Mouse (Mus musculus) olfactory bulb, adult 2 months (tissue): Measurements from ENCODE around the gene Lrrc1. TPM values are rescaled to one million over a fixed set of nuclear protein-coding genes. Genes with fewer than 3 reads are reported as not detected.

Source experiments
- H3K27ac ChIP-seq: fragments of 200-500 bp; 2 replicates; pipeline ENCODE4 v1.5.1; 2012; ENCODE audit warnings: low read depth, low read length; ENCODE audit not compliant: insufficient read depth
- H3K4me1 ChIP-seq: fragments of 200-500 bp; 2 replicates; pipeline ENCODE4 v1.6.1; 2012; ENCODE audit warnings: low read length; ENCODE audit not compliant: control insufficient read depth, insufficient read depth
- H3K4me3 ChIP-seq: fragments of 200-500 bp; 2 replicates; pipeline ENCODE4 v1.5.1; 2012; ENCODE audit warnings: mild to moderate bottlenecking, low read depth, low read length, moderate library complexity; ENCODE audit not compliant: insufficient read depth
- CTCF ChIP-seq: fragments of 200-500 bp; IDR thresholded peaks from 2 replicates; pipeline ENCODE4 v1.5.1; 2012; ENCODE audit warnings: low read depth, mild to moderate bottlenecking, low read length, moderate library complexity; ENCODE audit not compliant: insufficient read depth
- POLR2A ChIP-seq: fragments of 200-500 bp; IDR thresholded peaks from 2 replicates; pipeline ENCODE4 v1.6.1; 2012; ENCODE audit warnings: mild to moderate bottlenecking, low read depth, low read length, moderate library complexity; ENCODE audit not compliant: insufficient read depth
- WGBS: fragments of 180-500 bp; shearing (Covaris S2); methylation state at CpG from one replicate; pipeline ENCODE4 v1.1.7; 2018; 5-methylcytosine and 5-hydroxymethylcytosine counted together
- polyA plus RNA-seq: library from polyadenylated mRNA; stranded (reverse); fragments of >200 nt; gene quantifications from 2 replicates; pipeline ENCODE4 v1.2.4, GENCODE M21; 2012; ENCODE audit warnings: low replicate concordance; ENCODE audit not compliant: missing spikeins, insufficient read depth, insufficient read length

Lrrc1 gene
- polyA plus RNA-seq, 1 experiment, result not detected

DNA sequence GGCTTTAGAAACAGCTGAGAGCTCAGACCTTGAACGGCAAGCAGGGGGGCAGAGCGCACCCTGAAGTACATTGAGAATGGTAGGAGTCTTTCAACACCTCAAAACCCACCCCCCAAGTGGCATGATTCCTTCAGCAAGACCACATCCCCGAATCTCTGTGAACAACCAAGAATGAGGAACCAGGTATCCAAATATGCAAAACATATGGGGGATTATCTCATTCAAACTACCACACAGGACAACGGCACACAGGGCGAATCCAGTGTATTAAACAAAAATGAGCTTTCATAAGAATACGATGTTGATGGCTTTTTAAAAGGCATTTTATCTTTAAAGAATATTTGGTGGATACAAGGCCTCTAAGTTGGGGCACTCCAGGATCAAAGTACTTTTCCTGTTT is 140.7 kb downstream of the Lrrc1 start:
- 93% methylated on average over 6 of the region's 6 CpGs for WGBS
- Histone ChIP-seq H3K27ac (no peak overlapping the region), H3K4me1 (no peaks in the 10 kb centered on the region), H3K4me3 (no peak overlapping the region)
- TF ChIP-seq POLR2A, result no peak
- TF ChIP-seq CTCF, result no peak

DNA sequence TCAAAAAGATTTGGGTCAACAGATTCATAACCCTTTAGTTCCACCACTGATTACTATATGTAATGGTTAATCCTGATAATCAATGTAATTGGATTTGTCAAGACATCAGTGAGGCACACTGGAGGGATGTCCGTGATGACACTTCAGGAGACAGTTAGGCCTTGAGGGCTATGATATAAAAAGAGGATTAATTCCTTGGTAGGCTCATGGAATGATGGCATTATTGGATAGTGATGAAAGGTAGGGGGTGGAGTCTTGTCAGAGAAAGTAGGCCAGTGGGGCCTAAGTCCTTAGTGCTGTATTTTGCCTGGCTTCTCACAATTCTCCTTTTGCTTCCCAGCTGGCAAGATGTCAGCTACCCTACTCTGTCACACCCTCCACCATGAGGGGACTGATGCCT is 141.7 kb downstream of the Lrrc1 start:
- Histone ChIP-seq H3K4me1 (no peaks in the 10 kb centered on the region), H3K27ac (no peak overlapping the region), H3K4me3 (no peak overlapping the region)
- WGBS, result 94% methylated on average over 1 of the region's 1 CpGs
- TF ChIP-seq POLR2A, result no peak
- no peak for TF ChIP-seq CTCF

- TF ChIP-seq POLR2A (no peak), CTCF (no peak)
- no peak overlapping the region for H3K4me3 ChIP-seq
- H3K27ac ChIP-seq, result no peak overlapping the region
- WGBS, result 97% methylated on average over 5 of the region's 5 CpGs
- no peaks in the 10 kb centered on the region for H3K4me1 ChIP-seq
Measured at GRCm38 (mm10) chr9:77399801-77400200, 144.9 kb downstream of the Lrrc1 start.

- Histone ChIP-seq H3K27ac (no peak overlapping the region), H3K4me1 (no peaks in the 10 kb centered on the region), H3K4me3 (no peak overlapping the region)
- TF ChIP-seq CTCF (no peak), POLR2A (no peak)
- 55% methylated on average over 13 of the region's 13 CpGs for whole genome bisulfite sequencing
Measured at GRCm38 (mm10) chr9:77398856-77399631, 145.6 kb downstream of the Lrrc1 start.

DNA sequence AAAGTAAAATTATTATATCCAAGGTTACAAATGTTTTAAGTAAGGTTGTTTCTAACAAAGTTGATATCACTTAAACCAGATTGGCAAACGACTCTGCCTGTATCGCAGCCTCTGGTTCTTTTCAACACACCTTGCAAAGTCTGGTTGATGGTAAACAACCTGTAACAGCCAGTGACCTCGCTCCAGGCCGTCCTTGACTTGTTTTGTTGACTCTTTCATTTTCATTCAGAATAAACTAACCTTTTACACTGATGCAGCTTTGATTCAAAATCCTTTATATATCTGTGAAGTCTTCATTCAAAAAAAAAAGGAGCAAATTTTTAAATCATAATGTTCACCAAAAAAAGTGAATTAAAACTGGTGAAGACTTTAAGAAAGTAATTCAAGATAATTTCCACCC is 147.6 kb downstream of the Lrrc1 start:
- no peak overlapping the region for H3K27ac ChIP-seq
- TF ChIP-seq CTCF (no peak), POLR2A (no peak)
- WGBS, result 87% methylated on average over 4 of the region's 4 CpGs
- no peaks in the 10 kb centered on the region for H3K4me1 ChIP-seq
- H3K4me3 ChIP-seq, result no peak overlapping the region

GRCm38 (mm10) chr9:77391248-77391647 is 153.4 kb downstream of the Lrrc1 start:
- WGBS, result 94% methylated on average over 10 of the region's 10 CpGs
- no peak for TF ChIP-seq CTCF
- no peaks in the 10 kb centered on the region for H3K4me1 ChIP-seq

DNA sequence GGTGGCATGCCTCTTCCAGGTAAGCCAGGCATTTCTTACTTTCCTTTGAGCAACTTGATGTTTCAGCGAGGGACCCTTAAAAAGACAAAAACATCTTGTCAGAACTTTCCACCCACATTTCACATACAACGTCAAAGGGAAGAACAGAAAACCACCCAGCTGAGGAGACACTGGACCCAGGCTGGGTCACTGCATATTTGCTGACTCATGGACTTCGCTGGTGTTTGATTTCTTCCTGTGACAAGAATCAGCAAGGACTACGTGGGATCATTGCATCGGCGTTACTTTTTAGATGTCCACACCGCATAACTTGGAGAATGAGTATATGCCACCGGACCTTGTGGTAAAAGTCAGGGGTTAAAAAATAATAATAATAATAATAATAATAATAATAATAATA is 155.7 kb downstream of the Lrrc1 start:
- Histone ChIP-seq H3K4me3 (no peak overlapping the region), H3K4me1 (no peaks in the 10 kb centered on the region), H3K27ac (no peak overlapping the region)
- 92% methylated on average over 8 of the region's 8 CpGs for WGBS
- TF ChIP-seq POLR2A (no peak), CTCF (no peak)

More at GRCm38 (mm10) chr9:77391248-77391647, 153.4 kb downstream of the Lrrc1 start:
- Histone ChIP-seq H3K4me3 (no peak overlapping the region), H3K27ac (no peak overlapping the region)

- Histone ChIP-seq H3K4me1 (no peaks in the 10 kb centered on the region), H3K4me3 (no peak overlapping the region), H3K27ac (no peak overlapping the region)
- TF ChIP-seq CTCF, result no peak
- TF ChIP-seq POLR2A, result no peak
- WGBS, result 53% methylated on average over 1 of the region's 1 CpGs
Measured at GRCm38 (mm10) chr9:77386751-77387150, 157.9 kb downstream of the Lrrc1 start.

DNA sequence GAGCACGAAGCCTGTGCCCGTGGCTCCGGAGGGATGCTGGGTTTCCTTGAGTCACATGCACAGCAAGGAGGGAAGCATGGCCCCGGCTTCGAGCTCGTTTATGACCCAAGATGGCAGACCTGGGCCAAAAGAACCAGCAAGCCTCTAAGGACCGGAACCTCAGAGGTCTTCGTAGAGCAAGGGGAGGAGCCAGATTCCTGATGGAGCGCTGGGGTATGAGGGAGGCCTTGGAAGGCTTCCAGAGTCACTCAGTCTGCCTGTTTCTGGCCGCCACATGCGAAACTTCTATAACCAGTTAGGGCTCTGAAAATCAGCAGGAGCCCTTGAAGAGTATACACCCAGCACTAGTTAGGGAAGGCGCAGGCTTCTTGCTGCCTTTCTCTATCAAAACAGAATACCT is 159.1 kb downstream of the Lrrc1 start:
- 81% methylated on average over 12 of the region's 12 CpGs for WGBS
- Histone ChIP-seq H3K27ac (no peak overlapping the region), H3K4me1 (no peaks in the 10 kb centered on the region), H3K4me3 (no peak overlapping the region)
- no peak for TF ChIP-seq POLR2A
- no peak for TF ChIP-seq CTCF
